Mouse (Mus musculus) cerebellum, postnatal 25 days (tissue): Measurements from ENCODE around the gene Macrod2.

Source experiments
- DNase-seq, 2 experiments: peaks; one replicate each; pipeline ENCODE4 v3.0.0; 2021; ENCODE audit warnings: mixed read lengths in 2 of 2

The Macrod2 gene

GRCm38 (mm10) chr2:140592537-140593261 is 197.6 kb downstream of the Macrod2 start:
- no peak for DNase-seq

GRCm38 (mm10) chr2:140596906-140597305 is 201.8 kb downstream of the Macrod2 start:
- no peak for DNase-seq

GRCm38 (mm10) chr2:140615451-140615850 is 220.3 kb downstream of the Macrod2 start:
- no peak for DNase-seq

DNA sequence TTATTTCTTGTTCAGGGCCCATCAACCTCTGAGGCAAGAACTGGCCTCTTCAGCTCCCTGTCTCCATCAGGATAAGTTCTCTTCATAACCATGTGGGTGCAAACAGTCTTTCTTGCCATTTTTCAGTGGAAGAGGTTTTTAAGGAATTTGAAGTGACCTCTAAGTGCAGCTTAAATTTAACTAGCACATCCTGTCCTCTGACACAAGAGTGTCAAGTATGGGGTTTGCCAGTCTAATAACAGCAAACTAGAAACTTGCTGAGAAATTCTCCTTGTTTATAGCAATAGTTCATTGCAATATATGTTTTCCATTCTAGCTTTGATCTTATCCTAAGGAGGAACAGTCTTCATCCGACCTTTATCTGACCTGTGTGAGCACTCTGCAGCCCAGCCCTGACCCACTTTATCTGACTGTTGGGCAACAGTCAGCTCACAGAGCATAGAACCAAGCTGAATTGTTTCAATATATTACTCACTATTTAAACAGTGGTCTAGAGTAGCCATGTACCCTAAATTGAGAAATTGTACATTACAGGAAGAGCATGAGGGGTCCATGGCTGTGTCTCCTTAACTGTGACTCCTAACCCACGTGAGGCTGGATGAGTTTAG is 226.7 kb downstream of the Macrod2 start:
- no peak for DNase-seq

DNA sequence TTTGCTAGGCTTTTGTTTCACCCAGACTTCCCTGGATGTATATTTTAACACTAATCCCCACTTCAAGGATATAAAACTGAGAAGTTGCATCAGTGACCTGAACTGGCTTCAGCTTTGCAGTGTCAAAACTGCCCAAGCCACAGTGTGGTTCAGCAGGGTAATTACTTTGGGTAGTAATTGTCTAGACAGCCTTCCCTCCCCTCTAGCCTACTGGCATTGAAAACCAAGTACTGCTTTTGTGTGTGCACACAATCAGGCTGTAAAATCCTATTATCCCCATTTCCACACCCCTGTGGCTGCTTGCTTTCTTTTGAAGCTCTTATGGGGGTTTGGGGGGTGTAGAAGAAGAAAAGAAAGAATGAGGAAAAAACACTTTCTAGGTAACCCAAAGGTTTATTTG is 258.4 kb downstream of the Macrod2 start:
- no peak for DNase-seq

DNA sequence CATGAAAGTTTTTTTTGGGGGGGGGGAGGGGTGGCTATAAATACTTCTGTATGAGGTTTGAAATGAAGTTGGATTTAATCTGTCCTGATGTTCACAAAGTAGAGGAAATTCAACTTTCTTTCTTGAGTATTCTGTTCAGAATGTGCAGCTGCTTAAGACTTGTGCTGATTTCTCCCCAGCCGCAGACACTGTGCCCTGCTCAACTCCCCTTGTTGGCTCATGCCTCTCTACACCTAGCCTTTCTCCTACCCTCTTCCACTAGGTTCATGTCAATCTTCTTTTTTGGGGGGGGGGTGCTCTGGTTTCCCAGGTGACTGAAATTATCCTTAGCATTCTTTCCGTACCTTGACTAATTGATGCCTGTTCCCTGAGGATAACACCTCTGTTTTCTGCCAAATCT is 258.9 kb downstream of the Macrod2 start:
- no peak for DNase-seq

- DNase-seq: no peak
Measured at GRCm38 (mm10) chr2:140662673-140663072, 267.6 kb downstream of the Macrod2 start.

DNA sequence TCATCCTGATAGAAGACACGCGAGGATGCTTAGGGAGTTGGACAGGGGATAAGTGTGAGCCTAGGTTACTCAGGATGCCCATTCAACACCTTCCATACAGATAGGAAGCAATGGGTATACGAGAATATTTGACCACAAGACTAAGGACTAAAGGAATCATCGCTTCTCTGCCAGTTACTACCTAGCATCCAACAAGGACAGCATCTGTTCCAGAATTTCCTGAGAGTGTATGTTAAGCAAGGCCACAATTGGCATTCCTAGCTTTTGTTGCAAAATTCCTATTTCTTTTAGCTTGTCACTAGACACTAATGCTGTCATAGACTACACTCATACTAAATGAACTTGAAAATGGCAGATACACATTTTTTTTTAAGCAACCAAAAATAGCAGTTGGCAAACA is 269.3 kb downstream of the Macrod2 start:
- DNase-seq: no peak

GRCm38 (mm10) chr2:140666846-140667245 is 271.7 kb downstream of the Macrod2 start:
- DNase-seq: peak in 1 of 2 experiments; percentile 28

DNA sequence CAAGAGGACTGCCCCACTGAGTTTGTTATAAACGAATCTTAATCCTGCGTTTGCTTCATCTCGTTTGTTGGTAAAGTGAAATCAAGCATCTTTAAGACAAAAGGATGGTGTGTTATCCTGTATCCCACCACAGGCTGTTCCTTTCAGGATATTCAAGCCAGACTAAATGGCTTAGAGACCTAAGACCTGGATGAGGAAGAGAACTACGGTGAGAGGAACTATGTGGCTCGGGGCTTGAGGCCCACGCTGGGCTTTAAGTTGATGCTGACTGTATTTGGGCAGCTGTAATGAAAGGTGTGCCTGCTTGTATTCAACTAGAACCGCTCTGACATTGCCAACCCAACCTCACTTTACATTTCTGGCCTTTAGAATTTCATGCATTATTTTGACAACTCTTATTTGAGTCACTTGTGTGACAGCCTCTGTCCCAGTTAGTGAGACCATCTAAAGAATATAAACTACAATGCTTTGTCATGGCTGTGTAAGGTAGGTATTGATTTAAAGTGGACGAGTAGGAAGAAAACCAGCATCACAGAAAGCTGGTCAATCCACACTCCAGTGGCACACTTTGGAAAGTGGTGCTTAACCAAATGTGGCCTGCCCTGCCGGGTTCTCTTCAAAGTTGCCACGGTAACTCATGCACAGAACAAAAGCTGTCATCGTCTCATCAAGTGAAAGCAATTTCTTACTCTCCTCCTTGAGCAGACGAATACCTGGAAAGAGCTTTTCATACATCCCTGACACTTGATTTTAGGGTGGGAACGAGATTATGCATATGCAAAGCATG is 272.3 kb downstream of the Macrod2 start:
- peak in 1 of 2 experiments; percentile 30 for DNase-seq

DNA sequence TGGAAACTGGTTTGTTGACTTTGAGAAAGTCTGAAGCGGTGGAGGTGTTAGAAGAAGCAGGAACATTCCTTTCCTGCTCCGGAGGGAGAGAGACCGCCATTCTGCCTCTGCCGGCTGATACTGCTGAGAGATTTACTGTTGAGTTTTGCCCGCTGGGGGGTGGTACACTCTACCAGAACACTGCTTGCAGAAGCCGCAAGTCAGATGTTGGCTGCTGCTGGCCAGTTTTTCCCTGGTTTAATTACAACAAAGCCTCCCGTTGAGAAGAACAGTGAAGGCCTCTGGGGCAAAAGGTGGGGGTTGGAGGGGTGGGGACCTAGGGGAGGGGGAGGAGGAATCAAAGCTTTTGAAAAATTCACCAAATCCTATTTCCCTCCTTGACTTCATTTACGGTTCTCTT is 273.2 kb downstream of the Macrod2 start:
- peak; percentile 77 to 87 for DNase-seq

DNA sequence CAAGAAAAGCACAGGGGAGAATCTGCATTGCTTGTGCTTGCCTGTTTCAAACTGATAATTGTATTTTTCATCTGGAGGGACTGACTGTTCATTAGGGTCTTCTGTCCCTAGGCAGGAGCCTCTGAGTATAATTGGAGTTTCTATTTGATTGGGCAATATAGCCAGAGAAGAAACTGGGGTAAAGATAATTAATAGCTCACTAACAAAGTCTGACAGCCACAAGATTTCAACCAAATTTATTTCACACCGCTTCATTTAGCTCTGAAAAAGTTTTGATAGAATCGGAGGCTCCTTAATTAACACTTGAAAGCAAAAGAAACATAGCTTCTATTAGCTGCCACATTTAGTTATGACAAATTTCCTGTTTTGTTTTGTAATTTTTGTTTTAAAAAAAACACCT is 274.0 kb downstream of the Macrod2 start:
- DNase-seq: no peak

DNA sequence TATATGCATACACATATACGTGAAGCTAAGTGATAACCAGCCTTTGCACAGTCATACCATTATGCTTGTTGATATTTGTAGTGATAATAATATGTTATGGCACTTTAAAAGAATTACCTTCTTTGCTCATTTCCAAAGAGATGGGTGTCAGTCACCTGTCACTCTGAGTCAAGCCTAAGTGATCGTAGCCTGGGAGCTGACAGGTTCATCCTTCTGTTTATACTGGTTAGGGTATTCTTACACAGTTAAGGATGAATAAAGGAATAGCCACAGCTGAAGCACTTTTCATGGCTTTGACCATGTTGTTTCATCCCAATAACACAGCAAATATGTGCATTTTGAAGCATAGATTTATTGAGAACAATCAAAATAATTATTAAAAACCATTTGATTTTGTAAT is 274.7 kb downstream of the Macrod2 start:
- no peak for DNase-seq

DNA sequence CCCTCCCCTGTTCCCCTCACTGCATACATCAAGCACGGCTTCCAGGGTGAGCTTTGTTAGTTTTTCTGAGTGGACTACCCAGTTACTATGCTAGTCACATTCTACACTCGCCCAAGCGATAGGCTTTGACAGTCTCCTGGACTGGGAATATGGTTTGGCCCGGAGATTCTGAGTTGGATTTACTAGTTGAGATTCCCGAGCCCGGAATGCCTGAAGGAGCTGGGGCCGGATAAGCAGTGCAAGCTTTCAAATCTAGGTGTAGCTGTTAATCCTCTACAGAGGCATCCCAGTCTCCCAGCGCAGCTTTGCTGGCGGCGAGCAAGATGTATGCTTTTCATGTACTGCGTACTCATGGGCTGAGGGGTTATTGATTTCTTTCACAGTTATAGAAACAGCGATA is 275.3 kb downstream of the Macrod2 start:
- DNase-seq: peak; percentile 75 to 83

DNA sequence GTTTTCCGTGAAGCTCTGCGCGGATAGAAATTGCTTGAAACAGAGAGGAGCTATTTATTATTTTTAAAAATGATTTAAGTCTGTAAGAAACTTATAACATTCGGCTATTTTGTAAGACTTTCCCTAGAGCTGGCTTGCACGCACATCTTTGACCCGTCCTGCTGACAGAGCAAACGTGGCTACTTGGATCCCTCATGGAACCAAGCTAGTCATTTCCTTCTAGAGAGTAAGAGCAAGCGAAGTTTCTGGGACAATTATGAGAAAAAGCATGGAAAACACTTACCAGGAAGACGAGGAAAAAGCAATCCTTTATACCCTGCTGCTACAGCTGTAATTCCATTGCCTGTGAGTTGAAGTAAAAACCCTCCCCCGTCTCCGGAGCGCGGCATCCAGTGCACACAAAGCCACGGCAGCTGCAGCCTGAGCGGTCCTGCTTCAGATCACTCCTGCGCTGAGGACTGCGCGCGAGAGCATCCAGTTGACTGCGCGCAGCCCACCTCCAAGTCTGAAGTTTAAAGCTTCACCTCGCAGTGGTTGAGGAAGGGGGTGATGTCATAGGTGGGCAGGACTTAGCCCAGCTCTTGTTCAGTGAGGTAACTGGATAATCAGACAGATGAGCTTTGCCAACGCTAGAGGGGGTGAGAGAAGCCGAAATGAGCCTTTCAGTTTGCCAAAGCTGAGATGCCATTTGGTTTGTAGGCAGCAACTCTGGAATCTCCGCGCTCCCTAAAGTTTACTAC is 276.0 kb downstream of the Macrod2 start, which contains the start of gene Flrt3:
TSS of gene Flrt3 (minus strand) at position 507 of the 740 bp plus-strand sequence.
- peak; percentile 89 to 92 for DNase-seq

- DNase-seq: no peak
Measured at GRCm38 (mm10) chr2:140673466-140673865, 278.4 kb downstream of the Macrod2 start.

DNA sequence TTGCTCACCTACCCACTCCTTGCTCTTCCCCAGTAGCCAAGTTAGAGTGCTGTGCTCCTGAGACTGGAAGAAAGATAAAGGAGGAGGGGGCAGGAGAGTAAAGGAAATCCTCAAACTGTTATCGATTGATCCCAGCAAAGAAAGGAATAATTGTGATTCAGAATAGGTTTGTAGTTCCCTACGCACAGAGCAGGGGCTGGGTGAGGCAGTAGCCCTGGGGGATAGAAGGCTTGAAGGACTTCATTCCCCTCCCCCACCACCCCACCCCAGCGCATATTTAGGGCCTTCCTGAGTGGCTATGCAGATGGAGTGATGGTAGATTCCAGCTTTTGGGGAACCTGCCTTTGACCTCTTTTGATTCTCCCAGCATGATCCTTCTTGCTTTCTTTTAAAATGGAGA is 281.6 kb downstream of the Macrod2 start:
- DNase-seq: no peak

DNA sequence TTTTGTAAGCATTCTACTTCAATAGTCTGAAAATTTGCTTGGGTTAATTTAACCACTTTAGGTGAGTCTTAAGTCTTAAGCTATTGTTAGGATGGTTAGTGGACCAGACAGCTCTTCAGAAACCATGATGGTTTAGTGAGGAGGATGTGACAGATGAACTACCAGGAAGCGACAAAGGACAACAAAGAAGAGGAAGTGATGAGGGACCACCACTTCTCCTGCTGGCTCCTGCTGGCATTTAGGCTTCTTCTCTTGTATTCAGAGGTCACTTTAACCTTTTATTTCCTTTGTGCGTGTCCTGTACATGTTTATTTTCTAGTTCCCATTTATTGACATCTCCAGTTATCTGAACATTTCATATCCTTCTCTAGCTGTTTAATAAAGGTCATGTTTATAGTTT is 295.8 kb downstream of the Macrod2 start:
- DNase-seq: no peak

- DNase-seq: no peak
Measured at GRCm38 (mm10) chr2:140691403-140691802, 296.3 kb downstream of the Macrod2 start.

- no peak for DNase-seq
Measured at GRCm38 (mm10) chr2:140692461-140692860, 297.4 kb downstream of the Macrod2 start.

- DNase-seq: no peak
Measured at GRCm38 (mm10) chr2:140693845-140694244, 298.7 kb downstream of the Macrod2 start.

DNA sequence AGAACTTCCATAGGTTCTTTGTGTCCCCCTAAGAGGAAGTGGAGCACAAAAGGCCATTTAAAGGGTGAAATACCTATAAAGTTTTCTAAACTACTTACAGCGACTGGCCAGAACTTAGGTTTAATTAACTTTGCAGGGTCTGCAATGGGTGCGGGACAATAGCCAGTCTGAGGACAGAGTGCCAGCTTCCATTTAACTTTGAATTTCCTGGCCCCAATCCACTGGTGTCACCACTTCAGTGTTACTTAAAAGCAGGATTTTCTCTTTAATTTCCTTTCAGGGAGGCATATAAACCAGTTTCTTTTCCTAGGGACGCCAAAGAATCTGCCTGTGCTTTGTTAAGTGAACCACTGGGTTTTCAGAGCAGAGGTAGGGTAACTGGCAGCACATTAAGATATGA is 303.5 kb downstream of the Macrod2 start:
- no peak for DNase-seq

GRCm38 (mm10) chr2:140703377-140703776 is 308.3 kb downstream of the Macrod2 start:
- DNase-seq: no peak
